Mouse (Mus musculus) thymus, adult 2 months (tissue): ENCODE measurements around the gene Lrrtm4.

Experiments used
- CTCF ChIP-seq: fragments of 200-500 bp; IDR thresholded peaks from 2 replicates; pipeline ENCODE4 v1.5.1; 2012; ENCODE audit warnings: mild to moderate bottlenecking, control low read depth, low read length, moderate library complexity, borderline replicate concordance; ENCODE audit not compliant: control insufficient read depth, poor library complexity, insufficient read depth; ENCODE audit errors: extremely low read depth
- POLR2A ChIP-seq: fragments of 200-500 bp; IDR thresholded peaks from 2 replicates; pipeline ENCODE4 v1.6.1; 2012; ENCODE audit warnings: mild to moderate bottlenecking, low read length, control low read depth, moderate library complexity; ENCODE audit not compliant: control insufficient read depth, poor library complexity, insufficient read depth; ENCODE audit errors: extremely low read depth

GRCm38 (mm10) chr6:80261595-80261994, 242.9 kb downstream of the Lrrtm4 start:
- no peak for TF ChIP-seq CTCF
- TF ChIP-seq POLR2A, result no peak
